Mouse (Mus musculus) forebrain, embryonic 13.5 days (tissue): ENCODE data around the gene Glo1. TPM values are rescaled to one million over a fixed set of nuclear protein-coding genes. Genes with fewer than 3 reads are reported as not detected.

Experiments used
- ATAC-seq: fragments of 200-750 bp; cut with Nextera tagmentation; 2 replicates; pipeline ENCODE4 v1.8.0; 2017
- H3K27ac ChIP-seq: fragments of 300-500 bp; sonication (generic); 2 replicates; pipeline ENCODE4 v1.5.1; 2015; ENCODE audit warnings: inconsistent platforms, mild to moderate bottlenecking, moderate library complexity
- H3K27me3 ChIP-seq: fragments of 300-500 bp; sonication (generic); 2 replicates; pipeline ENCODE4 v1.6.1; 2015; ENCODE audit warnings: mild to moderate bottlenecking, inconsistent platforms
- H3K36me3 ChIP-seq: fragments of 300-500 bp; sonication (generic); 2 replicates; pipeline ENCODE4 v1.6.1; 2015; ENCODE audit warnings: mild to moderate bottlenecking, inconsistent platforms; ENCODE audit not compliant: poor library complexity, severe bottlenecking
- H3K4me1 ChIP-seq: fragments of 300-500 bp; sonication (generic); 2 replicates; pipeline ENCODE4 v1.6.1; 2015; ENCODE audit warnings: inconsistent platforms
- H3K4me2 ChIP-seq: fragments of 300-500 bp; sonication (generic); 2 replicates; pipeline ENCODE4 v1.6.1; 2015; ENCODE audit warnings: inconsistent platforms, mild to moderate bottlenecking, moderate library complexity
- H3K4me3 ChIP-seq: fragments of 300-500 bp; sonication (generic); 2 replicates; pipeline ENCODE4 v1.5.1; 2015; ENCODE audit warnings: mild to moderate bottlenecking, inconsistent platforms
- H3K9ac ChIP-seq: fragments of 300-500 bp; sonication (generic); 2 replicates; pipeline ENCODE4 v1.6.1; 2015; ENCODE audit warnings: mild to moderate bottlenecking, inconsistent platforms
- H3K9me3 ChIP-seq: fragments of 300-500 bp; sonication (generic); replicated peaks from 2 replicates; pipeline ENCODE4 v1.6.1; 2016; ENCODE audit warnings: inconsistent platforms
- WGBS: fragments of 180-500 bp; shearing (Covaris S2); methylation state at CpG from one replicate; pipeline ENCODE4 v1.1.7; 2015; 5-methylcytosine and 5-hydroxymethylcytosine counted together
- polyA plus RNA-seq: library from polyadenylated mRNA; unstranded; fragments of >200 nt; fragmentation: Nextera tagmentation; extraction: Ambion mirVana; gene quantifications from 2 replicates; pipeline ENCODE4 v1.2.1, GENCODE M21; 2015

Gene Glo1
- polyA plus RNA-seq, 1 experiment from 2014 or later: 191 TPM

- peak overlapping the region; percentile 72 for H3K4me3 ChIP-seq
- H3K27me3 ChIP-seq: no peaks in the 10 kb centered on the region
- H3K27ac ChIP-seq: peak overlapping the region; percentile 70; the same call in 1 of the 2 replicates
- peaks cover 37% of the 10 kb centered on the region for H3K4me1 ChIP-seq
- H3K4me2 ChIP-seq: peak overlapping the region; percentile 73
- peak overlapping the region; percentile 83 for H3K9ac ChIP-seq
- ATAC-seq: no peak
- no peaks in the 10 kb centered on the region for H3K9me3 ChIP-seq
- no peaks in the 10 kb centered on the region for H3K36me3 ChIP-seq
- 26% methylated on average over 18 of the region's 18 CpGs for WGBS
Observed at GRCm38 (mm10) chr17:30611221-30612074, 15.2 kb downstream of the Glo1 start.

GRCm38 (mm10) chr17:30610739-30611138 is 15.9 kb downstream of the Glo1 start:
- no peak for ATAC-seq
- 42% methylated on average over 1 of the region's 1 CpGs for WGBS
- Histone ChIP-seq H3K36me3 (no peaks in the 10 kb centered on the region), H3K27ac (no peak overlapping the region), H3K27me3 (no peaks in the 10 kb centered on the region), H3K4me3 (no peak overlapping the region), H3K9ac (no peak overlapping the region), H3K4me2 (peak overlapping the region; percentile 73; the same call in 1 of the 2 replicates), H3K9me3 (no peaks in the 10 kb centered on the region), H3K4me1 (peaks cover 37% of the 10 kb centered on the region)

GRCm38 (mm10) chr17:30609980-30610307 is 16.7 kb downstream of the Glo1 start:
- WGBS: 95% methylated on average over 5 of the region's 5 CpGs
- H3K27ac ChIP-seq: no peak overlapping the region

DNA sequence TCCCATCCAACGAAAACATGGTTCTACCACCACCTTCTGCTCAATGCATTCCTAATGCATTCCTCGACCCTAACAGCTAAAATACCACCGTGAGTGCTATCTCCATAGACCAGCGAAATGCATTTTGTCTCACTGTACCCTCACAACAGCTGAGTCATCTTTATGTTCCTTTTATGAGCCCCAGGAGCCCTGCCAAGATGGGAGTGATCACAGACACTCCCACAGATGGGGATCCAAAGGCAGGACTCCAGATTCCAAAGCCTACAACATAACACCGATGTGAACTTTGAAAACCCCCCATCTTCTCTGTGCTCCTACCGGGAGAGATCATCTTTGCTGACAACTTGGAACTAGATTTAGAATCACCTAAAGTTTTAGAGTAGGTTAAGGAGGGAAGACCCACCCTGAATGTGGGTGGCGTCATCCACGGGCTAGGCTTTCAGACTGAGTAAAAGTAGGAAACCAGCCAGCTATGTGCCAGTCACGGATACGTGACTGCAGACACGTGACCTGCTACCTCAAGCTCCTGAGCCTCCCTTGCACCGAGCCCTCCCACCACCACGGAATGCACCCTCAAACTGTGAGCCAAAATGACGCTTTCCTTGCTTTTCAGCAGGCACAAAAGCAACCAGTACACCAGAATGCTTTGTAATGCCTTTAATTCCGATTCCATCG is 17.2 kb downstream of the Glo1 start:
- H3K27ac ChIP-seq: no peak overlapping the region
- H3K27me3 ChIP-seq: no peaks in the 10 kb centered on the region
- H3K4me1 ChIP-seq: peaks cover 37% of the 10 kb centered on the region
- WGBS: 86% methylated on average over 16 of the region's 16 CpGs
- no peak overlapping the region for H3K9ac ChIP-seq
- H3K4me3 ChIP-seq: no peak overlapping the region
- no peaks in the 10 kb centered on the region for H3K9me3 ChIP-seq
- H3K36me3 ChIP-seq: no peaks in the 10 kb centered on the region
- ATAC-seq: no peak
- no peak overlapping the region for H3K4me2 ChIP-seq

More at GRCm38 (mm10) chr17:30609980-30610307, 16.7 kb downstream of the Glo1 start:
- Histone ChIP-seq H3K9ac (no peak overlapping the region), H3K27me3 (no peaks in the 10 kb centered on the region), H3K4me1 (peaks cover 37% of the 10 kb centered on the region), H3K4me2 (no peak overlapping the region), H3K36me3 (no peaks in the 10 kb centered on the region), H3K4me3 (no peak overlapping the region), H3K9me3 (no peaks in the 10 kb centered on the region)
- ATAC-seq: no peak

GRCm38 (mm10) chr17:30607909-30608495 is 18.7 kb downstream of the Glo1 start:
- H3K4me3 ChIP-seq: no peak overlapping the region
- H3K4me2 ChIP-seq: peak overlapping the region; percentile 22
- H3K36me3 ChIP-seq: peaks cover 8% of the 10 kb centered on the region
- H3K27me3 ChIP-seq: no peaks in the 10 kb centered on the region
- H3K9me3 ChIP-seq: no peaks in the 10 kb centered on the region
- H3K4me1 ChIP-seq: peaks cover 37% of the 10 kb centered on the region
- 25% methylated on average over 8 of the region's 8 CpGs for WGBS
- H3K9ac ChIP-seq: no peak overlapping the region
- ATAC-seq: no peak
- H3K27ac ChIP-seq: peak overlapping the region; percentile 53

- H3K9ac ChIP-seq: no peak overlapping the region
- no peaks in the 10 kb centered on the region for H3K27me3 ChIP-seq
- H3K4me2 ChIP-seq: no peak overlapping the region
- peak overlapping the region; percentile 53 for H3K27ac ChIP-seq
- H3K36me3 ChIP-seq: peaks cover 15% of the 10 kb centered on the region
- H3K4me1 ChIP-seq: peaks cover 37% of the 10 kb centered on the region
- 89% methylated on average over 7 of the region's 7 CpGs for WGBS
- H3K4me3 ChIP-seq: no peak overlapping the region
- ATAC-seq: no peak
- H3K9me3 ChIP-seq: no peaks in the 10 kb centered on the region
Observed at GRCm38 (mm10) chr17:30607330-30607729, 19.3 kb downstream of the Glo1 start.

DNA sequence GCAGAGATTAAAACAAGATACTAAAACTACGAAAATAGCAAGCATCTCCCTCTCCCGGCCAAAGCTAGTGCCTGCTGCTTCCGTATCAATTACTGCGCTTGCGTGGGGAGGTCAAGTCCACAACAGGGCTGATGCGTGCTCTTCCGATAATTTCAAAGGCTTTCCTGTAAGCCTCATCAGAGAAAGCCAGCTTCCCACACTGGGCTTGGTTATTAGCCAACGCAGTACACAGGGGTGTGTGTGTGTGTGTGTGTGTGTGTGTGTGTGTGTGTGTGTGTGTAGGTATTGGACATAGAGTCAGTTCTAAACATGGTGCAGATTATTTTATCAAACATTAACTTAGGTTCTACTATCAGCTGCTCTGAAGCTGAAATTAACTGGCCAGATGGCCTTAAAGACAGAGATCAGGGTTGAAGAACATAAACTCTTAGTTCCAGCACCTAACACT is 20.0 kb downstream of the Glo1 start:
- Histone ChIP-seq H3K4me3 (no peak overlapping the region), H3K27ac (no peak overlapping the region), H3K36me3 (peaks cover 22% of the 10 kb centered on the region), H3K9ac (no peak overlapping the region), H3K27me3 (no peaks in the 10 kb centered on the region), H3K9me3 (no peaks in the 10 kb centered on the region), H3K4me2 (no peak overlapping the region), H3K4me1 (peaks cover 32% of the 10 kb centered on the region)
- no peak for ATAC-seq
- 91% methylated on average over 8 of the region's 8 CpGs for WGBS

DNA sequence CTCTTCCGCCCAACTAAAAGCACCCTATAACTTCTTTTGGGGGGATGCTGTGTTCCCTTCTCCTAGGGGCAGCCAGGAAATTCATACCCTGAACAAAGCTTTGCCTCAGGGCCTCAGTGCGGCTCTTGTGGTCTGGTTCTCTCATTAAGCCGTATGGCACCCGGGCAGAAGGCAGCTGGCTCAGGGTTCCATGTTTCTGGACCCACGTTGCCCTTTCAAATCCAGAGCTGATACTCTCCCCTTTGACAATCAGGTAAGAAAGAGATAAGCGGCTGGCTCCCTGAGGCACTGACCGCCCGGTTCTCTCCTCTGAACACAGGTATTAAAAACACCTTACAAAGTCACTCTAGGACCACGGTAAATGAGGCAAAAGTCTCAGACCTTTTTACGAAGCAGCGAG is 20.5 kb downstream of the Glo1 start:
- WGBS: 89% methylated on average over 11 of the region's 11 CpGs
- no peak overlapping the region for H3K9ac ChIP-seq
- no peak overlapping the region for H3K4me3 ChIP-seq

DNA sequence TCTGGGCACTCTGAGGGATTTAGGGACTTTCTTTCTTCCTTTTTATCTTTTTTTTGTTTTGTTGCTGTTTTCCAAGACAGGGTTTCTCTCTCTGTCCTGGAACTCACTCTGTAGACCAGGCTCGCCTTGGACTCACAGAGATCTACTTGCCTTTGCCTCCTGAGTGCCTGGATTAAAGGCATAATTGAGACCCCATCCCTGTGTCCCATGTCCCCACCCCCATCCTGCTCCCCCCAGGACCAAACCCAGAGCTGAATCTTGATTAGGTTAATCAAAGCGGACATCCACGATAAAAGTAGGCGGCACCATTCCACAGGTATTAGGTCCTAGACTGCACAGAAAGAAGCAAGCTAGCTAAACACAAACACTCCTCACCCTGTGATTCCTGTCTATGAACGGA is 21.7 kb downstream of the Glo1 start:
- no peaks in the 10 kb centered on the region for H3K9me3 ChIP-seq
- no peak overlapping the region for H3K4me3 ChIP-seq
- H3K36me3 ChIP-seq: peaks cover 31% of the 10 kb centered on the region
- no peak overlapping the region for H3K27ac ChIP-seq
- no peak for ATAC-seq
- no peak overlapping the region for H3K4me2 ChIP-seq
- no peak overlapping the region for H3K9ac ChIP-seq
- H3K4me1 ChIP-seq: peaks cover 21% of the 10 kb centered on the region
- H3K27me3 ChIP-seq: no peaks in the 10 kb centered on the region
- WGBS: 89% methylated on average over 5 of the region's 5 CpGs

More for the DNA sequence above, 20.5 kb downstream of the Glo1 start:
- Histone ChIP-seq H3K27ac (no peak overlapping the region; the same call in 1 of the 2 replicates), H3K4me2 (no peak overlapping the region), H3K36me3 (peaks cover 23% of the 10 kb centered on the region), H3K27me3 (no peaks in the 10 kb centered on the region), H3K4me1 (peaks cover 28% of the 10 kb centered on the region), H3K9me3 (no peaks in the 10 kb centered on the region)
- ATAC-seq: no peak

GRCm38 (mm10) chr17:30604296-30604695 is 22.4 kb downstream of the Glo1 start:
- Histone ChIP-seq H3K27me3 (no peaks in the 10 kb centered on the region), H3K4me3 (no peak overlapping the region), H3K4me2 (no peak overlapping the region), H3K27ac (no peak overlapping the region), H3K9me3 (no peaks in the 10 kb centered on the region), H3K4me1 (peaks cover 17% of the 10 kb centered on the region), H3K36me3 (peaks cover 36% of the 10 kb centered on the region), H3K9ac (no peak overlapping the region)
- ATAC-seq: no peak
- 91% methylated on average over 6 of the region's 6 CpGs for WGBS

DNA sequence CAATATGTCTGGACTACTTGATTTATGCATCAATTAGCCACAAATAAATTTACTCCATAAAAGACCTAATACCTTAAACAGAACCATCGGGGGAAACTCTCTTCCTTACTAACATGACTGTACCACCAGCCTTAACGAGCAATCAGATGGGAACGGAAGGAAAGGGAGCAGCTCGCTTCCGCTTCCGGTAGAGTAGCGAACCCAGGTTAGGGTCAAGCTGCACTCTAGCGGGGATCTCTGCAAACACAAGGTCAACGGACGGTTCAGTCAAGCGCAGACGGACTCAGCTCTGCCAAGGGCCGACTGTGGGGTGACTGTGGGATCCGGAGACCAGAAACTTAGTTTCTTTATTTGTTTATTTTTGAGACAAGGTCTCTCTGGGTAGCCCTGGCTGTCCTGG is 24.5 kb downstream of the Glo1 start:
- Histone ChIP-seq H3K9me3 (no peaks in the 10 kb centered on the region), H3K9ac (no peak overlapping the region), H3K4me1 (peaks cover 3% of the 10 kb centered on the region), H3K4me3 (no peak overlapping the region), H3K27me3 (no peaks in the 10 kb centered on the region), H3K27ac (no peak overlapping the region), H3K36me3 (peaks cover 53% of the 10 kb centered on the region), H3K4me2 (no peak overlapping the region)
- WGBS: 94% methylated on average over 14 of the region's 14 CpGs
- no peak for ATAC-seq

- no peak for ATAC-seq
- Histone ChIP-seq H3K4me2 (no peak overlapping the region), H3K9ac (no peak overlapping the region), H3K4me3 (no peak overlapping the region), H3K4me1 (0 out of 2 replicates have a peak, but pooled peaks cover 4% of the 10 kb centered on the region), H3K9me3 (no peaks in the 10 kb centered on the region), H3K27me3 (no peaks in the 10 kb centered on the region), H3K36me3 (peaks cover 68% of the 10 kb centered on the region), H3K27ac (no peak overlapping the region)
- WGBS: 89% methylated on average over 5 of the region's 5 CpGs
Observed at GRCm38 (mm10) chr17:30598300-30598699, 28.4 kb downstream of the Glo1 start.
